Mouse (Mus musculus) forebrain, postnatal 0 days (tissue): ENCODE results near the gene Esyt1. TPM values are rescaled to one million over a fixed set of nuclear protein-coding genes. Genes with fewer than 3 reads are reported as not detected.
A peak's percentile ranks its signal among the peaks of the same experiment; 100 is the strongest.
"Not testable (repeated sequence)": the region's sequence is repeated elsewhere in the genome, so short reads cannot be mapped to it uniquely, and the experiment has no call there.

Experiments
- ATAC-seq: fragments of 200-750 bp; cut with Nextera tagmentation; 2 replicates; pipeline ENCODE4 v1.8.0; 2017; ENCODE audit warnings: mild to moderate bottlenecking, moderate library complexity
- DNase-seq: peaks from one replicate; pipeline ENCODE4 v3.0.0-alpha.2; 2015
- H3K27ac ChIP-seq: fragments of 300-500 bp; sonication (generic); 2 replicates; pipeline ENCODE4 v1.5.1; 2014; ENCODE audit warnings: low read depth, mild to moderate bottlenecking, antibody characterized with exemption, low read length, moderate library complexity, mixed read lengths
- H3K27me3 ChIP-seq: fragments of 300-500 bp; sonication (generic); 2 replicates; pipeline ENCODE4 v1.6.1; 2014; ENCODE audit warnings: mild to moderate bottlenecking, low read length, mixed read lengths; ENCODE audit not compliant: insufficient read depth
- H3K36me3 ChIP-seq: fragments of 300-500 bp; sonication (generic); 2 replicates; pipeline ENCODE4 v1.6.1; 2014; ENCODE audit warnings: mild to moderate bottlenecking, moderate library complexity; ENCODE audit not compliant: insufficient read depth
- H3K4me1 ChIP-seq: fragments of 300-500 bp; sonication (generic); 2 replicates; pipeline ENCODE4 v1.6.1; 2014; ENCODE audit warnings: antibody characterized with exemption; ENCODE audit not compliant: insufficient read depth
- H3K4me2 ChIP-seq: fragments of 300-500 bp; sonication (generic); 2 replicates; pipeline ENCODE4 v1.6.1; 2014; ENCODE audit warnings: low read depth, mild to moderate bottlenecking, moderate library complexity
- H3K4me3 ChIP-seq: fragments of 300-500 bp; sonication (generic); 2 replicates; pipeline ENCODE4 v1.5.1; 2014; ENCODE audit warnings: low read depth, low read length, mixed read lengths
- H3K9ac ChIP-seq: fragments of 300-500 bp; sonication (generic); 2 replicates; pipeline ENCODE4 v1.6.1; 2014; ENCODE audit warnings: mild to moderate bottlenecking
- H3K9me3 ChIP-seq: fragments of 300-500 bp; sonication (generic); 2 replicates; pipeline ENCODE4 v1.6.1; 2016; ENCODE audit warnings: low read length
- CTCF ChIP-seq: sonication (generic); IDR thresholded peaks from 2 replicates; pipeline ENCODE4 v1.5.1; 2016; ENCODE audit warnings: antibody characterized with exemption, control low read depth, low read depth
- WGBS: fragments of 180-500 bp; shearing (Covaris S2); extraction: QIAGEN DNeasy Blood & Tissue Kit; methylation state at CpG from one replicate; pipeline ENCODE4 v1.1.7; 2014; 5-methylcytosine and 5-hydroxymethylcytosine counted together
- polyA plus RNA-seq: library from polyadenylated mRNA; unstranded; fragments of >200 nt; fragmentation: Nextera tagmentation; extraction: Ambion mirVana; gene quantifications from 2 replicates; pipeline ENCODE4 v1.2.1, GENCODE M21; 2015
- total RNA-seq: library from RNA; depleted of rRNA; stranded (reverse); fragments of >200 nt; gene quantifications from 2 replicates; pipeline ENCODE4 v1.2.3, GENCODE M21; 2014

The Esyt1 gene
- total and polyA plus RNA-seq, 2 experiments from 2014 or later = 5.3 to 14.8 TPM

DNA sequence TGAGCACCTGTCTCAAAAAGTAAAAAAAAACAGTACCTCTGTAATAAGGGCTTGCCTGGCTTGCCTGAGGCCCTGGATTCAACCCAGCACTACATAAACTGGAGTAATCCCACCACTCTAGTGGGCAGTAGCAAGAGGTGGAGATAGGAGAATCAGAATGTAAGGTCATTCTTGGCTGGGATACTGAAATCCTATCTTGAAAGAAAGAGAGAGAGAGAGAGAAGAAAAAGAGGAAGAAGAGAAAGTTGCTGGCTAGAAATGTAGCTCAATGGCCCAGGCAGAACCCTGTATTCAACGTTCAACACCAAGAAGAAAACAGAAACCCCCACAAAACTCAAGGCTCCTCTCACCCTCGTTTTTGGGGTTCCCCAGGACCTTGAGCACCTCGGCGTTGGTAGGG, 29.8 kb downstream of the Esyt1 start:
- 71% methylated on average over 4 of the region's 4 CpGs for WGBS
- Histone ChIP-seq H3K4me1 (peaks cover 20% of the 10 kb centered on the region), H3K27me3 (no peaks in the 10 kb centered on the region), H3K4me3 (no peak overlapping the region), H3K9ac (peak overlapping the region; percentile 22; the same call in 1 of the 2 replicates), H3K9me3 (no peaks in the 10 kb centered on the region), H3K4me2 (no peak overlapping the region), H3K27ac (no peak overlapping the region), H3K36me3 (peaks cover 12% of the 10 kb centered on the region; the same call in 1 of the 2 replicates)
- DNase-seq (no peak), ATAC-seq (no peak)
- no peak for TF ChIP-seq CTCF

DNA sequence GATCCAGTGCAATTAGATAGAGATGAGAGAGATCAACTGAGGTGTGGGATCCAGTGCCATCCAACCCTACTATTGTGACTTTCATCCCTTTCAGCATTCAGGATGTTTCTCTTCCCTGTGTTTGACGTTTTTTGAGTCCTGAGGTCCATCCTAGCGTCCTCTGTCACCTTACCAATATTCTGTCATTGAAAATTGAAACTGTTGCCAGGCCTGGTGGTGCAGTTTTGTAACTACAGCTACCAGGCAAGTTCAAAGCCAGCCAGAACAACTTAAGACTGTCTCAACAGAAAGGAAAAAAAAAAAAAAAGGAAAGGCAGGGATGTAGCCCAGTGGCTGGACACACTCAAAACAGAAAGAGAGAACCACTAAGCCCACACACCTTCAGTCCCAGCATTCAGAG, 30.4 kb downstream of the Esyt1 start:
- no peak for DNase-seq
- ATAC-seq = no peak
- Histone ChIP-seq H3K4me1 (peaks cover 20% of the 10 kb centered on the region), H3K9me3 (no peaks in the 10 kb centered on the region), H3K27ac (no peak overlapping the region), H3K4me3 (no peak overlapping the region), H3K9ac (no peak overlapping the region), H3K36me3 (peaks cover 15% of the 10 kb centered on the region), H3K4me2 (peak overlapping the region; percentile 87; the same call in 1 of the 2 replicates), H3K27me3 (no peaks in the 10 kb centered on the region)
- TF ChIP-seq CTCF = peak; percentile 38
- WGBS = 75% methylated on average over 2 of the region's 2 CpGs

DNA sequence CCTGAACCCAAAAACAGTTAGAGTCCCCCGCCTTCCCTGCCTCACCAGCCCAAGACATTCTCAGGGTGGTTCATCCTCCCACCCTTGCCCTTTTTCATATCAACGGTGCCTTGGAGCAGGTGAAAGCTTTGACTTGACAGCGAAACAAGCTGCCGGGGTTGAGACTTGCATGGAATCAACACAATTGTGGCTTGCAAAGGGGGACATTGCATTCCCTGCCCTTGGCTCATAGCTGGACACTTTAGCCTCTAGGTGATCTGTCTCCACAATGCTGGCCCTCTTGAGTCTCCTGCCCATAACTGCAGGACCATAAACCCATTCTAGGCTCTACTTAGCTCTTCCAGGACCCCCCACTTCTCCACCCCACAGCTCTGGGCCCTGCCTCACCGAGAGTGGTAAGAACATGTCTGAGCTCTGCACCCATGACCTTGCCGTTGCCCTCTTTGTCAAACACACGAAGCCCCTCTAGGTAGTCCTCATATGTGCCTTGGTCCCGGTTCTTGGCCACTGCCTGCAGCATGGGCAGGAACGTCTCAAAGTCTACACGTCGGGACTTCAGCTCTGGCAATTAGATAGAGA, 30.9 kb downstream of the Esyt1 start:
- Histone ChIP-seq H3K4me1 (peaks cover 20% of the 10 kb centered on the region), H3K27ac (peak overlapping the region; percentile 90), H3K36me3 (peaks cover 20% of the 10 kb centered on the region), H3K9ac (peak overlapping the region; percentile 68), H3K27me3 (no peaks in the 10 kb centered on the region), H3K4me3 (peak overlapping the region; percentile 61), H3K9me3 (no peaks in the 10 kb centered on the region), H3K4me2 (peak overlapping the region; percentile 87)
- no peak for DNase-seq
- no peak for TF ChIP-seq CTCF
- WGBS = 52% methylated on average over 11 of the region's 11 CpGs
- ATAC-seq = no peak

DNA sequence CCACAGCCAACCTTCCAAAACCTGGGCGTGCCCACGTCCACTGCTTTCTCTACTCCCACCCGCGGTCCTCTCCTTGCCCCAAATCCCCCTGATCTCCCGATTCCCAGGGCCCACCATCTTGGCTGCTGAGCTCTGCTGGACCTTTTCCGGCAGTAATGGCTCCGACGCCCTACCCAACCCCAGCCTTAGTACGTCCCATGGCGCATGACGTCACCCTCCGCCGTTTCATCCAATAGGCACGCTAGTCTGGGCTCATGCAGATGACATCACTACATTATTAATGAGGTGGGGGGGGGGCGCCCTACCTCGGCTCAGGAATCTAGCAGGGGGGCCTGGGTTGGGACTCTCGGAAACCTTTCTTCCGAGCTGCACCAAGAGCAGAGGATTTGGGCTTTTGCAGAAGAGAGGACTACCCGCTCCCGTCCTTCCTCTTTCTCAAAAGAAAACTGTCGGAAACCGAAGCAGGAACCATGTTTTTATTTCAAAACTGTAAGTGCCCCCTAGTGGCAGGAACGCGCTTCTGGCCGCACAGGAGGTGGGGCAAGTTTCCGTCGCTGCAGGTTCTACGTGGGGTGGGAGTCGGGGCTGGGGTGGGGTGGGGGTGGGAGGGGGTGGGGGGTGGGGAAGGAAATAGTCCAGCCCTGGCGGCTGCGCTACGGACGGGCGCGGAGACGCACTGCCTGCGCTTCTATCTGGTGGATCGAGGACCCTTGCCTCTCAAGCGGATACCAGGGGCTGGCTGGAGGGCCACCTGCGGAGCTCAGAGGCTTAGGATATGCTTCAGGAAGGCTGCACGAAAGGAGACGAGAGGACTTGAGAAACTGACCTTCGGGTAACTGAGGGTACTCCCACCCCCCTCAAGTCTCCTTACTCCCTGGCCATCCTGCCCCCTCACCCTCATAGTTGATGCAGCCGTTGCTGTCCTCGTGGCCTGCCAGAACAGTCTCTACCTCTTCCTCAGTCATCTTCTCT, 31.7 kb downstream of the Esyt1 start, which contains the start of gene Myl6:
TSS of gene Myl6 (minus strand) at position 451 of the 972 bp plus-strand sequence.
- Histone ChIP-seq H3K27ac (peak within 1 kb of the TSS; percentile 90), H3K4me1 (peaks cover 20% of the 10 kb centered on the region), H3K4me2 (peak within 1 kb of the TSS; percentile 87), H3K9ac (peak within 1 kb of the TSS; percentile 68), H3K36me3 (peaks cover 27% of the 10 kb centered on the region), H3K27me3 (no peaks in the 10 kb centered on the region), H3K4me3 (peak within 1 kb of the TSS; percentile 61), H3K9me3 (no peaks in the 10 kb centered on the region)
- WGBS = under 1% methylated on average over 44 of the region's 45 CpGs
- TF ChIP-seq CTCF = peak; percentile 83
- ATAC-seq (peak; percentile 96), DNase-seq (peak; percentile 98)

DNA sequence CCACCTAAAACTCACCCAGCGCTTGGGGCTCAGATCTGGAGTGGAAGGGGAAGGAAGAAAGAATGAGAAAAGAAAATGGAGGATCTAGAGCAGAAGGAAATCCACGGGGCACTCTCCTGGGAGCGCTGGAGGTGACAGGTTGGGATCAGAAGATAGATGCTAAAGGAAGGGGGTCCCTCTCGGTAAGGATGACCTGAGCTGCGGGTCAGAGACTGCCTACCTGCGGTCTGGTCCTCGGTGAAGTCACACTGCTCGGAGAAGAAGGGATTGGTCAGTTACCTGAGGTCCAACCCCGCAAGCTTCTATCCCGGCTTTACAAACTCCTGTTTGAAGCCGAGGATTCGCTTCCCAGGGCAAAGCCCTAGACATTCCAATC, 32.4 kb downstream of the Esyt1 start:
- Histone ChIP-seq H3K36me3 (peaks cover 34% of the 10 kb centered on the region), H3K27me3 (no peaks in the 10 kb centered on the region), H3K4me1 (peaks cover 20% of the 10 kb centered on the region), H3K4me3 (peak overlapping the region; percentile 61), H3K9ac (peak overlapping the region; percentile 68), H3K27ac (peak overlapping the region; percentile 90), H3K9me3 (no peaks in the 10 kb centered on the region), H3K4me2 (peak overlapping the region; percentile 87)
- ATAC-seq = peak; percentile 12
- WGBS = under 1% methylated on average over 12 of the region's 12 CpGs
- TF ChIP-seq CTCF = no peak
- DNase-seq = no peak

DNA sequence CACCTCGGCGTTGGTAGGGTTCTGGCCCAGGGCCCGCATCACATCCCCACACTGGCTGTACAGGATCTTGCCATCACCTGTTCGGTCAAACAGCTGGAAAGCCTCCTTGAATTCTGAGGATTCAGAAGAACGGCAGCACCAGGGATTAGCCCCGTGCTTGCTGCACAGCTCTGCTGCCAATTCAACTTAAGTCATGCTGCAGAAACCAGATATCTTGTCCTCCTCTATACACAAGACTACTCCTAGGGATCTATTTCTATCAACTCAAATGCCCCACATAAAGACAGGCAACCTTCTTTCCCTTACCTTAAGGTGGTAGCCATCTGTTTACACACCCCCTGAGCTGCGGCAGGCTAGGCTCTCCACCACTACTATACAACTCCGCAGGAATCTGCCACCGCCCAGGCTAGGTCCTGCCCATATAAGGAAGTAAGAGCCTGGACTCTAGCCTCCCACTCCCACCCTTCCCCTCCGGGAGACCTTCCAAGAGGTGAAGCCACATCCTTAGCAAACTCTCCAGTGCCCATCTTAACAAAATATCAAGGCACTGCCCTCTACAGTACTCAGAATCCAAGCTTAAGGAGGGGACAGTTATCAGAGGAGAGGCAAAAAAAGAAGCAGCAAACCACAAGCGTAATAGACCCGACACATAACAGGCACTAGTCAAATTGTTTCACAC, 32.9 kb downstream of the Esyt1 start:
- Histone ChIP-seq H3K4me3 (peak overlapping the region; percentile 61), H3K4me1 (peaks cover 15% of the 10 kb centered on the region), H3K9ac (peak overlapping the region; percentile 68), H3K27me3 (no peaks in the 10 kb centered on the region), H3K36me3 (peaks cover 39% of the 10 kb centered on the region), H3K27ac (peak overlapping the region; percentile 90), H3K9me3 (no peaks in the 10 kb centered on the region), H3K4me2 (peak overlapping the region; percentile 87)
- ATAC-seq (peak; percentile 11; the same call in 1 of the 2 replicates), DNase-seq (peak; percentile 58)
- TF ChIP-seq CTCF = no peak
- 28% methylated on average over 12 of the region's 12 CpGs for WGBS

DNA sequence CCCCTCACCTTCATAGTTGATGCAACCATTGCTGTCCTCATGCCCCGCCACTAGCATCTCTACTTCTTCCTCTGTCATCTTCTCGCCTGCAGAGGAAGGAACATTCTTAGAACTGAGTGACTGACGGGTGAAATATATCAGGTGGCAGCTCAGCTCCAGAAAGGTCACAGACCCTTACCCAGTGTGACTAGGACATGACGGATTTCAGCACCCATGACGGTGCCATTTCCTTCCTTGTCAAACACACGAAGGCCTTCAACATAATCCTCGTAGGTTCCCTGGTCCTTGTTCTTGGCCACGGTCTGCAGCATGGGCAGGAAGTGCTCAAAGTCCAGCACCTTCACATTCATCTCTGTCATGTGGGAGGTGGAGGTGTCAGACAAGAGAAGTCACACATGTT, 33.6 kb downstream of the Esyt1 start:
- 81% methylated on average over 8 of the region's 8 CpGs for WGBS
- Histone ChIP-seq H3K4me2 (peak overlapping the region; percentile 87), H3K9ac (0 out of 2 replicates have a peak overlapping the region, but pooled peaks have one; percentile 68), H3K36me3 (peaks cover 46% of the 10 kb centered on the region), H3K27ac (peak overlapping the region; percentile 35; the same call in 1 of the 2 replicates), H3K4me3 (peak overlapping the region; percentile 61)
- not testable (repeated sequence) for ATAC-seq, H3K27me3 ChIP-seq, H3K9me3 ChIP-seq, DNase-seq, H3K4me1 ChIP-seq
